Mouse (Mus musculus) MEL (cell line): Measurements from ENCODE around the gene Htr6. TPM values are rescaled to one million over a fixed set of nuclear protein-coding genes. Genes with fewer than 3 reads are reported as not detected.

Experiments
- DNase-seq: peaks from one replicate; pipeline ENCODE4 v3.0.0; 2011; ENCODE audit warnings: low read depth, low spot score
- H3K27ac ChIP-seq: 2 replicates; pipeline ENCODE4 v1.5.1; 2012; ENCODE audit warnings: low read depth, mild to moderate bottlenecking, control low read depth, low read length, moderate library complexity; ENCODE audit not compliant: control insufficient read depth
- H3K27me3 ChIP-seq, 2 experiments: fragments of 150-350 bp in 1 of 2; sonication (generic) in 1 of 2; 2 replicates each; pipeline ENCODE4 v1.6.1; 2012; ENCODE audit warnings: low read length in 2 of 2, mild to moderate bottlenecking in 2 of 2, improper control_type of control experiment in 1 of 2, moderate library complexity in 1 of 2; ENCODE audit not compliant: insufficient read depth in 2 of 2, control insufficient read depth in 1 of 2
- H3K36me3 ChIP-seq, 2 experiments: 2 replicates each; pipeline ENCODE4 v1.6.1; 2012 to 2014; ENCODE audit warnings: low read length in 2 of 2, improper control_type of control experiment in 1 of 2, inconsistent platforms in 1 of 2, mild to moderate bottlenecking in 1 of 2; ENCODE audit not compliant: insufficient read depth in 2 of 2, control insufficient read depth in 1 of 2
- H3K4me1 ChIP-seq, 2 experiments: fragments of 150-350 bp in 1 of 2; sonication (generic) in 1 of 2; 2 replicates each; pipeline ENCODE4 v1.6.1; 2012; ENCODE audit warnings: low read length in 2 of 2, improper control_type of control experiment in 1 of 2, mild to moderate bottlenecking in 1 of 2; ENCODE audit not compliant: insufficient read depth in 2 of 2, control insufficient read depth in 1 of 2
- H3K4me3 ChIP-seq, 2 experiments: fragments of 150-350 bp in 1 of 2; sonication (generic) in 1 of 2; 2 replicates each; pipeline ENCODE4 v1.5.1; 2012; ENCODE audit warnings: low read depth in 2 of 2, low read length in 2 of 2, mild to moderate bottlenecking in 2 of 2, moderate library complexity in 2 of 2, control low read depth in 1 of 2, improper control_type of control experiment in 1 of 2; ENCODE audit not compliant: control insufficient read depth in 1 of 2, insufficient read depth in 1 of 2
- H3K79me2 ChIP-seq: 2 replicates; pipeline ENCODE4 v1.6.1; 2012; ENCODE audit warnings: mild to moderate bottlenecking, low read length, moderate library complexity; ENCODE audit not compliant: control insufficient read depth, poor library complexity, insufficient read depth
- H3K9ac ChIP-seq: 2 replicates; pipeline ENCODE4 v1.6.1; 2012; ENCODE audit warnings: low read depth, mild to moderate bottlenecking, control low read depth, low read length, moderate library complexity; ENCODE audit not compliant: control insufficient read depth, poor library complexity, severe bottlenecking
- H3K9me3 ChIP-seq: fragments of 150-350 bp; sonication (generic); replicated peaks from 2 replicates; pipeline ENCODE4 v1.6.1; 2012; ENCODE audit warnings: mild to moderate bottlenecking, low read length, improper control_type of control experiment, moderate library complexity; ENCODE audit not compliant: insufficient read depth
- CHD2 ChIP-seq: IDR thresholded peaks from 2 replicates; pipeline ENCODE4 v1.6.1; 2011; ENCODE audit warnings: low read length, improper control_type of control experiment
- E2F4 ChIP-seq: IDR thresholded peaks from 2 replicates; pipeline ENCODE4 v1.6.1; 2011; ENCODE audit warnings: low read depth, low read length, improper control_type of control experiment, borderline replicate concordance
- ETS1 ChIP-seq: IDR thresholded peaks from 2 replicates; pipeline ENCODE4 v1.6.1; 2012; ENCODE audit warnings: low read depth, mild to moderate bottlenecking, inconsistent platforms, low read length, improper control_type of control experiment, moderate library complexity
- HCFC1 ChIP-seq: IDR thresholded peaks from 2 replicates; pipeline ENCODE4 v1.6.1; 2012; ENCODE audit warnings: low read depth, mild to moderate bottlenecking, inconsistent platforms, low read length, improper control_type of control experiment, moderate library complexity
- MAX ChIP-seq: IDR thresholded peaks from 2 replicates; pipeline ENCODE4 v1.6.1; 2011; ENCODE audit warnings: low read length, improper control_type of control experiment
- POLR2AphosphoS5 ChIP-seq: IDR thresholded peaks from 2 replicates; pipeline ENCODE4 v1.6.1; 2012; ENCODE audit warnings: low read depth, borderline replicate concordance, mild to moderate bottlenecking, inconsistent platforms, low read length, moderate library complexity, mixed read lengths
- RAD21 ChIP-seq: IDR thresholded peaks from 2 replicates; pipeline ENCODE4 v1.6.1; 2011; ENCODE audit warnings: mild to moderate bottlenecking, low read depth, low read length, improper control_type of control experiment
- RCOR1 ChIP-seq: IDR thresholded peaks from 2 replicates; pipeline ENCODE4 v1.6.1; 2012; ENCODE audit warnings: low read depth, mild to moderate bottlenecking, inconsistent platforms, low read length, improper control_type of control experiment
- SIN3A ChIP-seq: IDR thresholded peaks from 2 replicates; pipeline ENCODE4 v1.6.1; 2012; ENCODE audit warnings: low read length, improper control_type of control experiment, inconsistent platforms
- TBP ChIP-seq: IDR thresholded peaks from 2 replicates; pipeline ENCODE4 v1.8.0; 2011; ENCODE audit warnings: low read depth, low read length, improper control_type of control experiment
- TCF12 ChIP-seq: IDR thresholded peaks from 2 replicates; pipeline ENCODE4 v1.6.1; 2014; ENCODE audit warnings: low read depth, mild to moderate bottlenecking, inconsistent platforms, low read length, improper control_type of control experiment, moderate library complexity
- USF2 ChIP-seq, 2 experiments: IDR thresholded peaks; 2 replicates each; pipeline ENCODE4 v1.6.1; 2011 to 2012; ENCODE audit warnings: improper control_type of control experiment in 2 of 2, low read length in 2 of 2, borderline replicate concordance in 1 of 2, inconsistent platforms in 1 of 2, low read depth in 1 of 2, mild to moderate bottlenecking in 1 of 2; ENCODE audit not compliant: insufficient read depth in 1 of 2
- ZKSCAN1 ChIP-seq: IDR thresholded peaks from 2 replicates; pipeline ENCODE4 v1.6.1; 2012; ENCODE audit warnings: low read depth, mild to moderate bottlenecking, inconsistent platforms, low read length, improper control_type of control experiment, moderate library complexity
- ZMIZ1 ChIP-seq: IDR thresholded peaks from 2 replicates; pipeline ENCODE4 v1.6.1; 2012; ENCODE audit warnings: low read depth, mild to moderate bottlenecking, inconsistent platforms, low read length, improper control_type of control experiment, moderate library complexity
- polyA plus RNA-seq, 2 experiments: library from polyadenylated mRNA; stranded (reverse) in 1 of 2; unstranded in 1 of 2; fragments of >175 nt in 1 of 2; fragments of >200 nt in 1 of 2; gene quantifications; 2 replicates each; pipeline versions ENCODE4 v1.2.1 to v1.2.4; 2012; ENCODE audit warnings: low replicate concordance in 2 of 2, low read depth in 1 of 2; ENCODE audit not compliant: insufficient read length in 2 of 2, insufficient read depth in 1 of 2, missing spikeins in 1 of 2
- total RNA-seq: library from RNA; depleted of rRNA; stranded (reverse); fragments of 300-350 nt; gene quantifications from 2 replicates; pipeline ENCODE4 v1.2.3, GENCODE M21; 2012

Htr6 gene
- total and polyA plus RNA-seq, 3 experiments = 0.08 TPM; not detected in 2

- Histone ChIP-seq H3K9ac (no peak overlapping the region), H3K4me1 (no peaks in the 10 kb centered on the region), H3K4me3 (no peak overlapping the region), H3K79me2 (no peaks in the 10 kb centered on the region), H3K9me3 (no peaks in the 10 kb centered on the region), H3K27ac (no peak overlapping the region), H3K36me3 (no peaks in the 10 kb centered on the region), H3K27me3 (peaks cover 0 to 1% of the 10 kb centered on the region in 2 experiments; a peak in 1 of 4 replicates)
- no peak for TF ChIP-seq TBP
- no peak for DNase-seq
Observed at GRCm38 (mm10) chr4:139081270-139081931, 6.0 kb upstream of the Htr6 start.

GRCm38 (mm10) chr4:139080259-139080658 is 4.9 kb upstream of the Htr6 start:
- Histone ChIP-seq H3K27me3 (peaks cover 0 to 1% of the 10 kb centered on the region in 2 experiments; a peak in 1 of 4 replicates), H3K9me3 (no peaks in the 10 kb centered on the region), H3K9ac (no peak overlapping the region), H3K79me2 (no peaks in the 10 kb centered on the region), H3K4me3 (no peak overlapping the region), H3K4me1 (no peaks in the 10 kb centered on the region), H3K36me3 (no peaks in the 10 kb centered on the region), H3K27ac (no peak overlapping the region)
- no peak for DNase-seq
- TF ChIP-seq E2F4 (no peak), ZMIZ1 (no peak), RCOR1 (no peak), ZKSCAN1 (no peak)

GRCm38 (mm10) chr4:139079439-139079838 is 4.1 kb upstream of the Htr6 start:
- no peak overlapping the region for H3K27ac ChIP-seq
- peaks cover 0 to 1% of the 10 kb centered on the region in 2 experiments; a peak in 1 of 4 replicates for H3K27me3 ChIP-seq
- H3K36me3 ChIP-seq = no peaks in the 10 kb centered on the region
- TF ChIP-seq USF2 (IDR thresholded peaks at IDR 0.05; ENCODE audit: borderline replicate concordance in 1 of 2, insufficient read depth in 1 of 2, low read depth in 1 of 2, low read length in 2 of 2) (no peak), MAX (no peak), TCF12 (no peak), SIN3A (no peak), E2F4 (no peak), HCFC1 (no peak), POLR2AphosphoS5 (no peak), CHD2 (no peak), ETS1 (no peak), RAD21 (no peak), ZKSCAN1 (no peak), ZMIZ1 (no peak)
- TF ChIP-seq, all 39 proteins: peak for 0
- Histone ChIP-seq H3K4me3 (no peak overlapping the region), H3K4me1 (no peaks in the 10 kb centered on the region), H3K9ac (no peak overlapping the region), H3K9me3 (no peaks in the 10 kb centered on the region), H3K79me2 (no peaks in the 10 kb centered on the region)
- no peak for DNase-seq
